Mouse (Mus musculus) olfactory bulb, adult 2 months (tissue): ENCODE results near the gene Snrpf.

Experiments
- CTCF ChIP-seq: fragments of 200-500 bp; IDR thresholded peaks from 2 replicates; pipeline ENCODE4 v1.5.1; 2012; ENCODE audit warnings: low read depth, mild to moderate bottlenecking, low read length, moderate library complexity; ENCODE audit not compliant: insufficient read depth
- POLR2A ChIP-seq: fragments of 200-500 bp; IDR thresholded peaks from 2 replicates; pipeline ENCODE4 v1.6.1; 2012; ENCODE audit warnings: mild to moderate bottlenecking, low read depth, low read length, moderate library complexity; ENCODE audit not compliant: insufficient read depth

DNA sequence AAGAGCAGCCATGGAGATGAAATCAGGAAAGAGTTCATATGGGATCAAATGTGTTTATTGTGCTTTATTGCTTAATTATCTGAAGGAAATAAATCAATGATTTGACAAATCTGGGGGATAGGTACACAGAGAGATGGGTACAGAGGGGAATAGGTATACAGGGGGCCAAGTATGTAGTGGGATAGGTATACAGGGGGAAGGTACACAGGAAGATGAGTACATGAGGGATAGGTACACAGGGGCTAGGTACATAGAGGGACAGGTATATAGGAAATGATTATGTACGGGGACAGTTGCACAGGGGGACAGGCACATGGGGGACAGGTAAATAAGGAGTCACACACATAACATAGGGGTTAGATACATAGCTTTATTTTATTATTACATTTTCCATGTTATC is 21.4 kb upstream of the Snrpf start:
- TF ChIP-seq POLR2A (no peak), CTCF (no peak)
